Mouse (Mus musculus) layer of hippocampus, adult 2 months (tissue): ENCODE results near the gene Golgb1. TPM values are rescaled to one million over a fixed set of nuclear protein-coding genes. Genes with fewer than 3 reads are reported as not detected.
"Not testable (repeated sequence)": the region's sequence is repeated elsewhere in the genome, so short reads cannot be mapped to it uniquely, and the experiment has no call there.

Experiments
- DNase-seq, 2 experiments: peaks; one replicate each; pipeline ENCODE4 v3.0.0; 2022; ENCODE audit warnings: low spot score in 2 of 2
- H3K27ac ChIP-seq: fragments of 200-600 bp; 2 replicates; pipeline ENCODE4 v1.8.1; 2022
- H3K4me3 ChIP-seq: fragments of 200-600 bp; 2 replicates; pipeline ENCODE4 v1.8.1; 2022; ENCODE audit warnings: mild to moderate bottlenecking
- CTCF ChIP-seq: fragments of 200-600 bp; conservative IDR thresholded peaks from 2 replicates; pipeline ENCODE4 v1.8.1; 2022; ENCODE audit warnings: antibody characterized with exemption, mild to moderate bottlenecking, moderate library complexity
- long read RNA-seq, 2 experiments: library from polyadenylated mRNA; stranded (forward); transcript quantifications; one replicate each; pipeline ENCODE4 v2.0.0; 2021; ENCODE audit warnings: borderline mapping rate in 2 of 2
- total RNA-seq, 2 experiments: library from RNA; stranded (reverse); gene quantifications; 2 replicates each; pipeline ENCODE4 v1.2.3; 2021

The Golgb1 gene
- 10 to 100 TPM; 67.6 to 75.6 TPM for total RNA-seq
- long read RNA-seq, experiment 1, partial matches to known transcripts: 8 of 24 reads
- long read RNA-seq, experiment 1, other reads (novel, unspliced or antisense): 14 of 24 reads
- long read RNA-seq, experiment 2, partial matches to known transcripts: 11 of 23 reads
- long read RNA-seq, experiment 2, other reads (novel, unspliced or antisense): 12 of 23 reads

DNA sequence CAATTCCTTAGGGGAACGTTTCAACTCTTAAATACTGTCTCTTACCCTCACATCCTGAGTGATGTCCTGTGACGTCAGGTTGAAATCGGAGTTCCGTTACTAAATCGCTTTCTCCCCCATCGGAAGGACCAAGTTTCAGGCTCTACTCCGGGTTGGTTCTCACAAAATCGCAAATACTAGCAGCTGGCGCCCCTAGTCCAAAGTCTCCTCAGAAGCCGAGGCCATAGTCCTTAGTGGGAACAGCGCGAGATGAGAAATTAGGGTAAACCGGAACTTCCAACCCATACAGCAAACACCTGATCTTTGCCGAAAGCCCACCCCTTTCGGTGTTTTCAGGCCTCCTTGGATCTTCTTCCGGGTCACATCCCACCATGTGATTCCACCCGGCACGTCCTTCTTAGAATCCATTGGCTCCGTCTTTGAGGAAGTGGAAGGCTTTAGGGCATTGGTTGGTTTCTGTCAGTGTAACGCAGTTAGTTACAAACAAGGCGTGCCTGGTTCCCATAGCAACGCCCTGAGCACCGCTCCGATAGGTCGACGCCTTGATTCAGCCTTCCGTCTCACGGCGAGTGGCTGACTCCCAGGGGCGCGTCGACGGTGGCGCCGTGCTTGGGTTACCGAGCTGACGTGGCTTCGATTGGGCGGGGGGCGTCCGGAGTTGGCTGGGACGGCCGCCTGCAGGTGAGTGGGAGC, at the start of gene Golgb1, which contains the start of gene Eaf2:
Gene Golgb1, plus strand, starts transcription at position 558 of the 693 bp plus-strand sequence.
Gene Eaf2, minus strand, starts transcription at position 421 of the 693 bp plus-strand sequence.
- DNase-seq: peak; percentile 89 to 100
- Histone ChIP-seq H3K4me3 (peak within 1 kb of the TSS; percentile 85), H3K27ac (peak within 1 kb of the TSS; percentile 95)
- TF ChIP-seq CTCF: peak; percentile 29; the same call in 1 of the 2 replicates

DNA sequence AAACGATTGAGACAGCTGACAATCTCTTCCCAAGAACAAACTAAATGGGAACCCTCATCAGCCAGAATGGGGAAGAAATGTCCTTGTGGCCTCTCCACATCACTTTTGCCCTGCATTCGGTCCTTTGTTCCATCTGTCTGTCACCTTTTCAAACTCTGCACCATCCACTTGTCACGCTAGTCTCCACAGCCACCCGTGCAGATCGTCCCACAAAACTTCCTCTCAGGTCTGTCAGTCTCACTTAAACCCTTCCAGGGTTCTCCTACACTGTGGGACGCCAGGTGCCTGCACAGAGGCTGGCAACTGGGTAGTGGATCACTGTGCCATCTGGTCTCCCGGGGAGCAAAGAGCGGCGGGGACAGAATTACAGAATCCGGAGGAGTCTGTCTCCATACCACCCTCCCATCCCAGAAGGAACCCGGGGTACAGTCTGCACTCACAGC, 47.3 kb upstream of the Golgb1 start:
- H3K27ac ChIP-seq: no peak overlapping the region; the same call in 1 of the 2 replicates
- no peak for DNase-seq
- peak overlapping the region; percentile 85 for H3K4me3 ChIP-seq
- TF ChIP-seq CTCF: no peak

DNA sequence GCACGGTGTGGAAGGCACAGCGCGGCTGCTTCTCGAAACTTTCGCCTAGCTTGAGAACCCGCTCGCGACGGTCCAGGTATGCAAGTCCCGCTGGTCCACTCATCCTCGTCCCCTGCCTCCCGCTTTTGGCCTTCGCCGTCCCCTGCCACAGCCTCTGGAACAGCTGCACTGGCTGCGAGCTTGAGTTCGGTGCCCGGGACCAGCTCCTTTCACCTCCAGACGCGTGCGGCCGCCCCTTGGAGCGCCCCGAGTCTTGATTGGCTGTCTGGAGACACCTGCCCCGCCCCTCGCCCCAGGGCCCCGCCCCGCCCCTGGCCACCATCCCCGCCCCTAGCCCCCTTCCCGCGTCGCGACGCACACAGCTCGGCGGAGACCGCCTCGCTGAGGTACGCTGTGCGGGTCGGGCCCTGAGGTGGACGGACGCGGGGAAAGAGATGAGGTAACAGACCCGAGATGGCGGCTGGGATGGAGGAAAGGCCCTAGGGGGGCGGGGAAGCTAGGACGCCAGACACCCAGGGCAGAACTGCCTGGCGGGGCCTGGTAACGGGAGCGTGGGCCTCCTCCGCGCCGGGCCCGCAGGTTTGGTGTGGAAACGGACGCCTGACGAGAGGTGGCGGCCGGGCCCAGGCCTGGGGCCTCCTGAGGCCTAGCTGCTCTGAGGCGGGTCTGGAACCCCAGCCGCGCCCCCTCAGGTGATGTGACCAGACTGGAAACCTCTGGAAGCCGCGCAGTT, 46.7 kb upstream of the Golgb1 start, which contains the start of gene Iqcb1:
Gene Iqcb1, plus strand, starts transcription at position 332 of the 733 bp plus-strand sequence.
- Histone ChIP-seq H3K4me3 (peak within 1 kb of the TSS; percentile 85), H3K27ac (peak within 1 kb of the TSS; percentile 88)

DNA sequence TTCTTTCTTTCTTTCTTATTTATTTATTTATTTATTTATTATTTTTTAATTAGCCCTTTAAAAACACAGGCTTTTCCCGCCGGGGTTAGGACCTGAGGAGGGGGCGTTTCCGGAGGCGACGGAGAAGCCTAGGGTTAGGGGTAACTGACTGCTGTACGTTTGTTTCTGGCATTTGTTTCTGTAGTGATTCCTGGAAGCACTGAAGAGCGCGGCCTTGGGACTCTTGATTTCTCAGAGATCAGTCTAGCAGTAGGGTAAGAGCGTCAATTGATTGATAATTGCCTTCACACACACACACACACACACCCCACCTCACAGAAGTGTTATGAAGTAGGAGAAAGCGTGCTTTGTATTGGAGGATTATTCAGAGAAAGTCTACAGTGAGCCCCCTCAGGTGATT, 46.1 kb upstream of the Golgb1 start:
- Histone ChIP-seq H3K27ac (peak overlapping the region; percentile 88), H3K4me3 (peak overlapping the region; percentile 85)
- no peak for DNase-seq
- TF ChIP-seq CTCF: no peak

More for the DNA sequence above, 46.7 kb upstream of the Golgb1 start, which contains the start of gene Iqcb1:
- DNase-seq: peak; percentile 75 to 81
- no peak for TF ChIP-seq CTCF

DNA sequence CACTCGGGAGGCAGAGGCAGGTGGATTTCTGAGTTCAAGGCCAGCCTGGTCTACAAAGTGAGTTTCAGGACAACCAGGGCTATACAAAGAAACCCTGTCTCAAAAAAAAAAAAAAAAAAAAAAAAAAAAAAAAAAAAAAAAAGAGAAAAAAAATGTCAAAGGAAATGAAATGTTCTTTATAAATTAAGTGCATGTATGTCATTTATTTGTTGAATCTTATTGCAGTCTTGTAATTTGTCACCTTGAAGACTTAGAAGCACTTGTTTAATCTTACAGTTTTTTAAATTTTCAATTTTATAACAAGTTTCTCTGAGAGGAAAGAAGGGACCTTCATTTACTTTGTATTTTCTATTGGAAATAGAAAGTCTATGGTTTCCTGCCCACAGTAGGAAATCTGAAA, 28.0 kb upstream of the Golgb1 start:
- not testable (repeated sequence) for H3K27ac ChIP-seq, DNase-seq, H3K4me3 ChIP-seq

DNA sequence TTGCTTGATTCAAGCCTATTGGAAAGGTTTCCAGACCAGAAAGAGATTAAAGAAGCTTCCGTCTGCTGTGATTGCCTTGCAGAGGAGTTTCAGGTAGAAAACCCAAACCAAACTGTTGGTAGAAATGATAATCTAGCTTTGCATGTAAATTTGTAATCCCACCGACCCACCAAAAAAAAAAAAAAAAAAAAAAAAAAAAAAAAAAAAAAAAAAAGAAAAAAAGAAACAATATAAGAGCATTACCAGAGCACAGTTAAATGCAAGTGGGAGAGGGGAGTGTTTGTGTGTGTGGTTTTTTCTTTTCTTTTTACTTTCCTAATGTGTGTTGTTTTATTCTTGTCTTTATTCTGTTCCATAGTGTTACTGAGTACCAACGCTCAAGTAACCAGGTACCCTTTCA, 23.7 kb upstream of the Golgb1 start:
- no peak for TF ChIP-seq CTCF
- no peak overlapping the region for H3K4me3 ChIP-seq
- H3K27ac ChIP-seq: no peak overlapping the region
- DNase-seq: no peak

DNA sequence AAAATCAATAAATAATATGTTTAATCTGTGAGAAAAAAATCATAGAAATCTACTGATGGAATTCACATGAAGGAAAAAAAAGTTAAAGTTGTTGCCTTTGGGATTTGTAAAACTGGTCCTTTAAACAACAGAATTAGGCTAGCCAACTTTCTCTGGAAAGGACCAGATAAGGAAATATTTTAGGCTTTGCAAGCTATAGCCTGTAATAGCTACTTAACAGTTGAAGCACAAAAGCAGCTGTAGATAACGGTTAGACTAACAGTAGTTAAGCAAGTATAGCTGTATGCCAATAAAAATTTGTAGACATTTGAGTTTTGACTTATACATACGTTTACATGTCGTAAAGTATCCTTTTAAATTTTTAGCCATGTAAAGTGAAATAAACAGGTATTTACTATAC, 11.4 kb upstream of the Golgb1 start:
- no peak overlapping the region for H3K4me3 ChIP-seq
- DNase-seq: no peak
- H3K27ac ChIP-seq: no peak overlapping the region
- no peak for TF ChIP-seq CTCF

DNA sequence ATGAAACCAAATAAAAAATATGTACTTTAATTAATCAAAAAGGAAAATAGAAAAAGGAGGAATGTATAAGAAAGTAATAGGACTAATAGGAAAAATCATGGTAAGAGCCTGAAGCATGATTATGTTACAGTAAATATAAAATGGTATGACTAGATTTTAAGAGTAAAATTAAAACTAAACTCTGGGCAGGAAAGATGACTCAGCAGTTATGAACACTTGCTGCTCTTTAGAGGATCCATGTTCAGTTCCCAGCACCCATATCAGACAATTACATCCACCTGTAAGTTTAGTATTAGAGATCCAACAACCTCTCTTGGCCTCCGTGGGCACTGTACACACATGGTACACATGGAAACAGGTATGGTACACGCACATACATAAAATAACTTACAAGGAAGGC, 5.5 kb upstream of the Golgb1 start:
- H3K4me3 ChIP-seq: no peak overlapping the region
- H3K27ac ChIP-seq: no peak overlapping the region
- no peak for DNase-seq
- TF ChIP-seq CTCF: no peak

DNA sequence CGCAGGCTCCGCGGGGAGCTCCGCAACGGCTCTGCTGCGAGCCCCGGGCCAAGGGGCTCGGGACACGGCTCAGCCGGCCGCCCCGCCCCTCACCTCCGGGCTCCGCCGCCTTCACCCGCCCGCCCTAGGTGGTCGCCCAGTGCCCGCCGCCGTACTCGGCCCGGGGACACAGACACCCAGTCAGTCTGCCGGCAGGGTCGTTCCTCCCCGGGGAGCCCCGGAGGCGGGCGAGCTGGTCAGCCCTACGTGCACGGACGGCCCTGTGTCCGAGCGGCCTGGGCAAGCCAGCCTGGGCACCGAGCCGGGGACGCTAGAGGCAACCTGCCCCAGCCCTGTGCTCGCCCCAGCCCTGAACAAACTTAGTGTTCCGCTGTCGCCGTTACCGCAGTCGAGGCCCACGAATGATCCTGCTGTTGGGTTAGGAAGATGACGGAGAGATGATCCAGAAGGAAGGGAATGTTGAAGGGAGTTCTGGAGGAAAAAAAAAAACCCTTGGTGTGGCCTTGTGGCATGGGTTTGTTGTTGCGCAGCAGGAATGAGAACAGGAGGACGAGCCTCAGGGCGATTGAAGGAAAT, 424 bp downstream of the Golgb1 start:
- peak overlapping the region; percentile 95 for H3K27ac ChIP-seq
- H3K4me3 ChIP-seq: peak overlapping the region; percentile 85
- DNase-seq: peak in 1 of 2 experiments; percentile 37
- TF ChIP-seq CTCF: no peak

DNA sequence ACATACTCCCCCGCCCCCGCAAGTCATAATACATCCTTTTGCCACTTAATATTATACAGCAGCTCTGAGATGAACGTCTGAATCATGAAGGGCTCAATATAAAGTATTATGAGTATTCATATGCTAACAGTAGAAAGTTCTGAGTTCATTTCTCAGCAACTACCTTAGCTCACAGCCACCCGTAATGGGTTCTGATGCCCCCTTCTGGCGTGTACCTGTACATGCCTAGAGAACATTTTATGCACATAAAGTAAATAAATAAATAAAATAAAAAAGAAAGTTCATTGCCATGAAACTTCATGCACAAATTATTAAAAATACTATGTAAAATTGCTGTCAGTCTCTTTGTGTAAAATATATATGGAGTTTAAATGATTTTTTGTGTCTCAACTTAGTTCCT, 2.4 kb downstream of the Golgb1 start:
- DNase-seq: no peak
- TF ChIP-seq CTCF: peak; percentile 62
- Histone ChIP-seq H3K4me3 (no peak overlapping the region), H3K27ac (no peak overlapping the region)

DNA sequence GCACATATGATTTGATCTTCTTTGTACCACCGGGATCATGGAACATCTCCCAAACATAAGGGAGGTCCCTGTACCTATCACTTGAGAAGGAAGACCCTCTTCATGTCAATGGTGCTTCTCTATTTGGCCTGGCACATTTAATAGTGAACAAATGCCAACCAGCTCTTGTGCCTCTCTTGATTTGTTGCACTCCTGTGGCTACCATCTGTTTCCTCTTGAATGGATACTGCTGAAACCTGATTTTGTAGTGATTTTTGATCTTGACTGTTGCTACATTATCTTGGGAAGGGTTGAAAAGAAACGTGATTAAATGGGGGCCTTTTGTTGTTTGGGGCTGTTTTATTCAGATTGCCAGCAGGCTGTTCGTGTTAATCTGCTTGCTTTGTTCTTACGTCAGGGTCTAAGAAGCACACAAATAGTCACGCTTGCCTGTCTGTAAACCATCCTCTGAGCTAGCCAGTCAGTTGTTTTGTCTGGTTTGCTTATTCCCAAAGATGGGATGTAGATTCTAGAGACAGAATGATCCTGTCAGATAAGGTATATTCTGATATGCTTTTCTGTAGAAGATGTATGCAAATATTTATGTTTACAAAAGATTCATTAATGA, 7.9 kb downstream of the Golgb1 start:
- DNase-seq: no peak
- TF ChIP-seq CTCF: no peak
- H3K4me3 ChIP-seq: no peak overlapping the region
- peak overlapping the region; percentile 40 for H3K27ac ChIP-seq

DNA sequence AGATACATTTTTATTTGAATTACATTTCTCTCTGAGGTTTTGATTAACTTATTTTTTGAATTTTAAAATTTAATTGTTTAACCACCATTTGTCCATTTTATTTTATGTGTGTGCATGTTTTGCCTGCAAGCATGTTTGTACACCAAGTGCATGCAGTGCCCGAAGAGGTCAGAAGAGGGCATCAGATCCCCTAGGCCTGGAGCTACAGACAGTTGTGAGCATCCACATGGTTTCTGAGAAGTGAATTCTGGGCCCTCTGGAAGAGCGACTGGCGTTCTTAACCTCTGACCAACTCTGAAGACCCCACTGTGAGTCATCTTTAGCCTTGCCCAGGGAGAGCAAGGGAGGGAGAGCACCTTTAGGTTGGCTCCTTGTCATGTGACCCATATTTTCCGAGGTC, 9.9 kb downstream of the Golgb1 start:
- Histone ChIP-seq H3K4me3 (no peak overlapping the region), H3K27ac (no peak overlapping the region)
- peak; percentile 65 for TF ChIP-seq CTCF
- DNase-seq: no peak
